In genomic region chr2:17838859-17839581, GRCm38 (mm10) we compare ENCODE assay signal across 11 mouse cellular contexts.
A peak's percentile ranks its signal among the peaks of the same experiment; 100 is the strongest.
DNase-seq lines count a peak whose midpoint lies in the region; ATAC-seq and TF ChIP-seq lines count a peak whose summit lies in the region.
"Had no signal": no experiment of that assay in that cellular context is flagged by ENCODE, and none has a peak within 500 bp of the region (broad histone marks: within the 10 kb centered on the region; RNA-seq: fewer than 3 reads in every experiment).

No protein-coding gene starts in this region.

- peaks cover 39% of the 10 kb centered on the region for H3K4me1 ChIP-seq in hindbrain, embryonic 10.5 days (replicated peaks)
- peaks cover 17% of the 10 kb centered on the region for H3K4me1 ChIP-seq in midbrain, embryonic 16.5 days (ENCODE audit: control insufficient read depth, insufficient read depth, low read length)
- no peaks in the 10 kb centered on the region for H3K4me1 ChIP-seq in lung, postnatal 0 days (ENCODE audit: insufficient read depth, low read depth, low read length)

- H3K27me3 ChIP-seq in hindbrain, embryonic 10.5 days (ENCODE audit: insufficient read depth, poor library complexity, severe bottlenecking) = peaks cover 8% of the 10 kb centered on the region
- 0 out of 2 replicates have a peak, but pooled peaks cover 2% of the 10 kb centered on the region for H3K27me3 ChIP-seq in midbrain, embryonic 16.5 days (ENCODE audit: control insufficient read depth, insufficient read depth, low read depth, low read length)
- H3K27me3 ChIP-seq in lung, postnatal 0 days (replicated peaks; ENCODE audit: insufficient read depth, low read length) = no peaks in the 10 kb centered on the region

- peak overlapping the region; percentile 88 for H3K27ac ChIP-seq in hindbrain, embryonic 10.5 days
- H3K27ac ChIP-seq in midbrain, embryonic 16.5 days (ENCODE audit: low read length) = peak overlapping the region; percentile 28; the same call in 1 of the 2 replicates
- H3K27ac ChIP-seq in lung, postnatal 0 days (ENCODE audit: low read length) = no peak overlapping the region

- H3K4me2 ChIP-seq in midbrain, embryonic 16.5 days (ENCODE audit: low read length) = peak overlapping the region; percentile 47
- no peak overlapping the region for H3K4me2 ChIP-seq in lung, postnatal 0 days (replicated peaks; ENCODE audit: low read depth, low read length)
- H3K4me2 ChIP-seq: lung, embryonic 14.5 days had no signal

- no peak for TF ChIP-seq EP300 in lung, postnatal 0 days (IDR thresholded peaks at IDR 0.05)

- no peaks in the 10 kb centered on the region for H3K36me3 ChIP-seq in hindbrain, embryonic 10.5 days
- H3K36me3 ChIP-seq in midbrain, embryonic 16.5 days (ENCODE audit: control insufficient read depth, insufficient read depth, low read length) = no peaks in the 10 kb centered on the region
- H3K36me3 ChIP-seq in lung, postnatal 0 days (ENCODE audit: insufficient read depth, low read length) = no peaks in the 10 kb centered on the region

- peak overlapping the region; percentile 34 for H3K4me3 ChIP-seq in hindbrain, embryonic 10.5 days
- H3K4me3 ChIP-seq in midbrain, embryonic 16.5 days (ENCODE audit: low read depth, low read length) = no peak overlapping the region
- no peak overlapping the region for H3K4me3 ChIP-seq in lung, postnatal 0 days (ENCODE audit: low read depth, low read length)
- H3K4me3 ChIP-seq: erythroblast, embryonic 14.5 days had no signal

- DNase-seq in cerebellum, adult 9-11 months = peak; percentile 26
- no peak for DNase-seq in cerebellum, postnatal 25 days
- peak; percentile 40 for DNase-seq in brain, embryonic 18.5 days (ENCODE audit: low read depth, low spot score)
- peak; percentile 69 for DNase-seq in hindbrain, embryonic 10.5 days (ENCODE audit: low spot score)
- no peak for DNase-seq in thymus, postnatal 0 days (ENCODE audit: low spot score)
- no peak for DNase-seq in lung, postnatal 0 days (ENCODE audit: low spot score)
- DNase-seq in gastrocnemius, postnatal 10 days = no peak
- DNase-seq: kidney, adult 18-20 months; lung, embryonic 14.5 days had no signal

- 37% methylated on average over 20 of the region's 20 CpGs for WGBS in hindbrain, embryonic 10.5 days
- 14% methylated on average over 20 of the region's 20 CpGs for WGBS in midbrain, embryonic 16.5 days
- 80% methylated on average over 20 of the region's 20 CpGs for WGBS in lung, postnatal 0 days

- TF ChIP-seq CTCF in lung, postnatal 0 days (IDR thresholded peaks at IDR 0.05) = no peak

- peak; percentile 72 for ATAC-seq in midbrain, embryonic 16.5 days
- no peak for ATAC-seq in lung, postnatal 0 days

- 0 out of 2 replicates have a peak overlapping the region, but pooled peaks have one; percentile 14 for H3K9ac ChIP-seq in midbrain, embryonic 16.5 days (ENCODE audit: low read depth, low read length)
- no peak overlapping the region for H3K9ac ChIP-seq in lung, postnatal 0 days (replicated peaks; ENCODE audit: low read depth)
- H3K9ac ChIP-seq: lung, embryonic 14.5 days had no signal

- peaks cover 6% of the 10 kb centered on the region; the same call in 1 of the 2 replicates for H3K9me3 ChIP-seq in hindbrain, embryonic 10.5 days
- no peaks in the 10 kb centered on the region for H3K9me3 ChIP-seq in midbrain, embryonic 16.5 days (replicated peaks; ENCODE audit: control insufficient read depth, low read length, poor library complexity, severe bottlenecking)
- H3K9me3 ChIP-seq in lung, postnatal 0 days (ENCODE audit: low read length) = no peaks in the 10 kb centered on the region

Comparison
In these comparisons a context has a peak if more than half of its experiments do, and no peak if none do; other contexts are left out.
1. DNase-seq: peak in cerebellum, adult 9-11 months (single experiment), brain, embryonic 18.5 days (single experiment) and hindbrain, embryonic 10.5 days (single experiment); none in cerebellum, postnatal 25 days (0 of 2), thymus, postnatal 0 days (single experiment), lung, postnatal 0 days (single experiment) and gastrocnemius, postnatal 10 days (single experiment).